Mouse (Mus musculus) heart, embryonic 13.5 days (tissue): ENCODE data around the gene Chd9. TPM values are rescaled to one million over a fixed set of nuclear protein-coding genes. Genes with fewer than 3 reads are reported as not detected.
A peak's percentile ranks its signal among the peaks of the same experiment; 100 is the strongest.

Experiments used
- ATAC-seq: fragments of 200-750 bp; cut with Nextera tagmentation; 2 replicates; pipeline ENCODE4 v1.8.0; 2017; ENCODE audit warnings: moderate TSS enrichment; ENCODE audit not compliant: insufficient number of reproducible peaks, low FRiP score, low TSS enrichment; ENCODE audit errors: extremely low read depth
- H3K27ac ChIP-seq: fragments of 300-500 bp; sonication (generic); replicated peaks from 2 replicates; pipeline ENCODE4 v1.5.1; 2015; ENCODE audit warnings: moderate library complexity, mild to moderate bottlenecking, inconsistent platforms
- H3K27me3 ChIP-seq: fragments of 300-500 bp; sonication (generic); replicated peaks from 2 replicates; pipeline ENCODE4 v1.6.1; 2015; ENCODE audit warnings: mild to moderate bottlenecking, inconsistent platforms
- H3K36me3 ChIP-seq: fragments of 300-500 bp; sonication (generic); 2 replicates; pipeline ENCODE4 v1.6.1; 2015; ENCODE audit warnings: mild to moderate bottlenecking, inconsistent platforms
- H3K4me1 ChIP-seq: fragments of 300-500 bp; sonication (generic); 2 replicates; pipeline ENCODE4 v1.6.1; 2015; ENCODE audit warnings: inconsistent platforms
- H3K4me2 ChIP-seq: fragments of 300-500 bp; sonication (generic); 2 replicates; pipeline ENCODE4 v1.6.1; 2015; ENCODE audit warnings: inconsistent platforms, mild to moderate bottlenecking, moderate library complexity
- H3K4me3 ChIP-seq: fragments of 300-500 bp; sonication (generic); 2 replicates; pipeline ENCODE4 v1.5.1; 2015; ENCODE audit warnings: moderate library complexity, mild to moderate bottlenecking, inconsistent platforms
- H3K9ac ChIP-seq: fragments of 300-500 bp; sonication (generic); 2 replicates; pipeline ENCODE4 v1.6.1; 2015; ENCODE audit warnings: inconsistent platforms, mild to moderate bottlenecking, moderate library complexity
- H3K9me3 ChIP-seq: fragments of 300-500 bp; sonication (generic); 2 replicates; pipeline ENCODE4 v1.6.1; 2016; ENCODE audit warnings: inconsistent platforms
- WGBS: fragments of 180-500 bp; shearing (Covaris S2); methylation state at CpG from one replicate; pipeline ENCODE4 v1.1.7; 2015; ENCODE audit warnings: mixed read lengths; 5-methylcytosine and 5-hydroxymethylcytosine counted together
- polyA plus RNA-seq: library from polyadenylated mRNA; unstranded; fragments of >200 nt; fragmentation: Nextera tagmentation; extraction: Ambion mirVana; gene quantifications from 2 replicates; pipeline ENCODE4 v1.2.1, GENCODE M21; 2015

Gene Chd9
- polyA plus RNA-seq, 1 experiment from 2014 or later = 42.3 TPM

- H3K27me3 ChIP-seq = no peaks in the 10 kb centered on the region
- no peak overlapping the region for H3K4me3 ChIP-seq
- H3K9ac ChIP-seq = no peak overlapping the region
- 84% methylated on average over 8 of the region's 8 CpGs for WGBS
- no peak overlapping the region for H3K27ac ChIP-seq
- no peak for ATAC-seq
- peaks cover 9% of the 10 kb centered on the region for H3K4me1 ChIP-seq
- no peaks in the 10 kb centered on the region for H3K9me3 ChIP-seq
- no peak overlapping the region for H3K4me2 ChIP-seq
- H3K36me3 ChIP-seq = 0 out of 2 replicates have a peak, but pooled peaks cover 4% of the 10 kb centered on the region
Measured at GRCm38 (mm10) chr8:90891872-90892578, 63.9 kb downstream of the Chd9 start.

- H3K4me3 ChIP-seq = no peak overlapping the region
- no peak overlapping the region for H3K9ac ChIP-seq
- H3K4me2 ChIP-seq = no peak overlapping the region
- H3K36me3 ChIP-seq = 0 out of 2 replicates have a peak, but pooled peaks cover 4% of the 10 kb centered on the region
- H3K27ac ChIP-seq = no peak overlapping the region
- 67% methylated on average over 5 of the region's 5 CpGs for WGBS
- no peaks in the 10 kb centered on the region for H3K9me3 ChIP-seq
- H3K27me3 ChIP-seq = no peaks in the 10 kb centered on the region
- no peak for ATAC-seq
- H3K4me1 ChIP-seq = peaks cover 9% of the 10 kb centered on the region
Measured at GRCm38 (mm10) chr8:90892579-90892919, 64.4 kb downstream of the Chd9 start.

- Histone ChIP-seq H3K4me2 (no peak overlapping the region), H3K36me3 (0 out of 2 replicates have a peak, but pooled peaks cover 4% of the 10 kb centered on the region), H3K9ac (no peak overlapping the region), H3K4me1 (peaks cover 17% of the 10 kb centered on the region), H3K27ac (no peak overlapping the region), H3K27me3 (no peaks in the 10 kb centered on the region), H3K9me3 (no peaks in the 10 kb centered on the region), H3K4me3 (no peak overlapping the region)
- WGBS = 50% methylated on average over 14 of the region's 14 CpGs
- ATAC-seq = no peak
Measured at GRCm38 (mm10) chr8:90894231-90894914, 66.2 kb downstream of the Chd9 start.

- Histone ChIP-seq H3K9me3 (no peaks in the 10 kb centered on the region), H3K4me3 (no peak overlapping the region), H3K4me2 (no peak overlapping the region), H3K27ac (no peak overlapping the region), H3K4me1 (peaks cover 17% of the 10 kb centered on the region), H3K27me3 (no peaks in the 10 kb centered on the region), H3K36me3 (no peaks in the 10 kb centered on the region), H3K9ac (no peak overlapping the region)
- WGBS = 63% methylated on average over 5 of the region's 5 CpGs
- no peak for ATAC-seq
Measured at GRCm38 (mm10) chr8:90897343-90897742, 69.2 kb downstream of the Chd9 start.

GRCm38 (mm10) chr8:90898578-90898977 is 70.4 kb downstream of the Chd9 start:
- no peak for ATAC-seq
- WGBS = 15% methylated on average over 6 of the region's 6 CpGs
- H3K27ac ChIP-seq = no peak overlapping the region
- no peak overlapping the region for H3K4me3 ChIP-seq
- no peak overlapping the region for H3K9ac ChIP-seq
- H3K4me2 ChIP-seq = no peak overlapping the region
- H3K36me3 ChIP-seq = no peaks in the 10 kb centered on the region
- no peaks in the 10 kb centered on the region for H3K9me3 ChIP-seq
- peaks cover 17% of the 10 kb centered on the region for H3K4me1 ChIP-seq
- H3K27me3 ChIP-seq = no peaks in the 10 kb centered on the region

GRCm38 (mm10) chr8:90902002-90902401 is 73.8 kb downstream of the Chd9 start:
- H3K36me3 ChIP-seq = no peaks in the 10 kb centered on the region
- no peak overlapping the region for H3K9ac ChIP-seq
- H3K4me1 ChIP-seq = peaks cover 8% of the 10 kb centered on the region; the same call in 1 of the 2 replicates
- no peaks in the 10 kb centered on the region for H3K9me3 ChIP-seq
- no peak for ATAC-seq
- no peaks in the 10 kb centered on the region for H3K27me3 ChIP-seq
- 72% methylated on average over 2 of the region's 2 CpGs for WGBS
- H3K4me2 ChIP-seq = no peak overlapping the region
- H3K27ac ChIP-seq = no peak overlapping the region
- no peak overlapping the region for H3K4me3 ChIP-seq

GRCm38 (mm10) chr8:90904171-90904706 is 76.1 kb downstream of the Chd9 start:
- no peaks in the 10 kb centered on the region for H3K27me3 ChIP-seq
- no peak overlapping the region for H3K4me3 ChIP-seq
- no peaks in the 10 kb centered on the region for H3K9me3 ChIP-seq
- 85% methylated on average over 2 of the region's 2 CpGs for WGBS
- H3K9ac ChIP-seq = no peak overlapping the region
- 0 out of 2 replicates have a peak, but pooled peaks cover 4% of the 10 kb centered on the region for H3K4me1 ChIP-seq
- no peak overlapping the region for H3K4me2 ChIP-seq
- H3K36me3 ChIP-seq = no peaks in the 10 kb centered on the region
- no peak for ATAC-seq
- no peak overlapping the region for H3K27ac ChIP-seq

- H3K27ac ChIP-seq = no peak overlapping the region
- ATAC-seq = no peak
- peaks cover 10% of the 10 kb centered on the region; the same call in 1 of the 2 replicates for H3K4me1 ChIP-seq
- peak overlapping the region; percentile 95; the same call in 1 of the 2 replicates for H3K4me2 ChIP-seq
- no peaks in the 10 kb centered on the region for H3K27me3 ChIP-seq
- no peaks in the 10 kb centered on the region for H3K36me3 ChIP-seq
- WGBS = 84% methylated on average over 4 of the region's 4 CpGs
- no peak overlapping the region for H3K9ac ChIP-seq
- H3K9me3 ChIP-seq = no peaks in the 10 kb centered on the region
- H3K4me3 ChIP-seq = peak overlapping the region; percentile 87; the same call in 1 of the 2 replicates
Measured at GRCm38 (mm10) chr8:90906922-90907321, 78.8 kb downstream of the Chd9 start.

GRCm38 (mm10) chr8:90907516-90907847 is 79.3 kb downstream of the Chd9 start:
- Histone ChIP-seq H3K36me3 (no peaks in the 10 kb centered on the region), H3K27me3 (no peaks in the 10 kb centered on the region), H3K27ac (peak overlapping the region; percentile 85), H3K4me3 (peak overlapping the region; percentile 87), H3K4me2 (peak overlapping the region; percentile 95), H3K9me3 (no peaks in the 10 kb centered on the region), H3K9ac (peak overlapping the region; percentile 88), H3K4me1 (peaks cover 10% of the 10 kb centered on the region; the same call in 1 of the 2 replicates)
- ATAC-seq = no peak
- 22% methylated on average over 10 of the region's 10 CpGs for WGBS

- Histone ChIP-seq H3K27me3 (no peaks in the 10 kb centered on the region), H3K27ac (peak overlapping the region; percentile 85), H3K4me3 (peak overlapping the region; percentile 87), H3K9ac (peak overlapping the region; percentile 88), H3K36me3 (no peaks in the 10 kb centered on the region), H3K9me3 (no peaks in the 10 kb centered on the region), H3K4me1 (peaks cover 10% of the 10 kb centered on the region; the same call in 1 of the 2 replicates), H3K4me2 (peak overlapping the region; percentile 95)
- peak; percentile 96 for ATAC-seq
- WGBS = under 1% methylated on average over 83 of the region's 89 CpGs
Measured at GRCm38 (mm10) chr8:90907848-90908551, 79.8 kb downstream of the Chd9 start.
